Mouse (Mus musculus) megakaryocyte, adult 5-6 weeks (primary cell): ENCODE data around the gene Nrgn. TPM values are rescaled to one million over a fixed set of nuclear protein-coding genes. Genes with fewer than 3 reads are reported as not detected.

ENCODE experiments used
- ATAC-seq: 2 replicates; pipeline ENCODE4 v1.8.0; 2016; ENCODE audit warnings: mild to moderate bottlenecking, inconsistent platforms; ENCODE audit not compliant: poor library complexity, severe bottlenecking
- total RNA-seq, 2 experiments: library from RNA; stranded (forward) in 1 of 2; stranded (reverse) in 1 of 2; fragments of 153-499, 151-499 nt in 1 of 2; fragments of 221-1000, 200-1000 nt in 1 of 2; gene quantifications; 2 replicates each; pipeline versions ENCODE4 v1.2.3 to v1.2.4; 2015 to 2017

The Nrgn gene
- total RNA-seq, 2 experiments from 2014 or later, result 0.25 TPM; not detected in 1

GRCm38 (mm10) chr9:37530031-37530887 lies 22.4 kb downstream of the Nrgn start:
- peak; percentile 48 for ATAC-seq

DNA sequence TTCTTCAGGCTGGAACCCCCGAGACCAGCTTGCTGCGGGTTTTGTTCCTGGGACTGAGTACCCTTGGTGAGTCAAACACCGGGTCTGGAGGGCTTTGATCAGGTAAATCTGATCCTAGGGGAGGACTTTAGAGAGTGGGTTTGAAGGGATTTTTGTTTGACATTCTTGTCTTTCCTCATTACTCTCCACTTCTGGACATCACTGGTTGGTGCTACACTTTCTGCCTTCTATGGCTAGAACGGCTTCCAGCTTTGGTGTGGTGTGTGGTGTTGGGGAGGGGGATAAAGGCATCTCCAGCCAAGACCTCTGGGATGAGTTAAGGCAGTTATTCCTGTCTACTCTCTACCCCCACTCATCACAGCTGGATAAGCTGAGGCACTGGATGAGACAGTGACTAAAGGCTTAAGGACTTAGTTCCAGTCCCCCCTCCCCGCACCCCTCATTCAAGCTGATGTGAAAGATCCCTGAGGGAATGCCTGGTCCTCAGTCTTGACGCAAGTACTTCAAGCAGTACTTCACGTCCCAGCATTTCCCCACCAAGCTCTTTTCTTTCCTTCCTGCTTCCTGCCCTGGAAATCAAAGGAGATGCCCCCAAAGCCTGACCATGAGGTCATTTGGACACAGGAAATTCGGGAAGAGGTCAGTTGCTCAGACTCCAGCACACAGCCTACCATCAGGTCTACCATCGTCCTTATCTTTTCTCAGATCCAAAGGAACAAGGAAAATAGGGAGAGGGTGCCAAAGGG lies 24.3 kb downstream of the Nrgn start:
- no peak for ATAC-seq

DNA sequence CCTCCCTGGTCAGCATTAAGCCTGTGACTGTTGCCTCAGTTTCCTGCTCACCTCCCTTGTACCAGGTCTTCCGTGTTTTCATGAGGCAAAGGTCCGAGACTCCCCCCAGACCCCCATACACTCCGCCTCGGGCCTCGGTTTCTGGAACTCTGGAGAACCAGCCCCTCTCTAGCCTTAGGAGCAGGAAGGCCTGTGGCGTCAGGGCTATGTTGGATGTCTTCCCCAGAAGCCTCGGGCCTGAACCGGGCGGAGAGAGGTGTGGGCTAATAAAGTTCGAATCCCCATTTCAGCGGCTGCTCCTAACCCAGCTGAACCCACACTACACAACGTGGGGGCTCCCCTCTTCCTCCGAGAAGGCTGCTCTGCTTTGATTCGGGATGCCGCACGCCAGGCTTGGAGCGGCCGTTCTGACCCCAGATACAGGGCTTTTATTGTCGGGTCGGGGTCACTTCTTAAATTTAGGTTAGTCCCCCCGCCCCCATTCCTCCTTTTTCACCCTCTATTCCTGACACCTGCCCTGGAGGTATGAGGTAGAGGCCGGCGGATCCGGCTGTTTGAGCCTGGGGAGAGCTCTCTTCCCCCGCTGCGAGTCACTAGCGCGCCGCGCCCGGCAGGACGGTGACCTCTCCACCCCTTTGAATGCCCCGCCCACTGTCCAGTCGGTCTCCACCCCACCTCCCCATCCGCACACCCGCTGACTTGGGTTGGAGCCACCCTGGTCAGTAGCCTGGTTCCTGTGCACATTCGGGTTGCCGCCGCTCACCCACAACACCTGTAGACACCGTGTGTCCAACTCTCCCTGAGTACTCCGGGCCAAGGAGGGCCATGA lies 25.1 kb downstream of the Nrgn start, which contains the start of gene Esam:
Gene Esam, plus strand, starts transcription at position 683 of the 829 bp plus-strand sequence.
- ATAC-seq, result peak; percentile 61

DNA sequence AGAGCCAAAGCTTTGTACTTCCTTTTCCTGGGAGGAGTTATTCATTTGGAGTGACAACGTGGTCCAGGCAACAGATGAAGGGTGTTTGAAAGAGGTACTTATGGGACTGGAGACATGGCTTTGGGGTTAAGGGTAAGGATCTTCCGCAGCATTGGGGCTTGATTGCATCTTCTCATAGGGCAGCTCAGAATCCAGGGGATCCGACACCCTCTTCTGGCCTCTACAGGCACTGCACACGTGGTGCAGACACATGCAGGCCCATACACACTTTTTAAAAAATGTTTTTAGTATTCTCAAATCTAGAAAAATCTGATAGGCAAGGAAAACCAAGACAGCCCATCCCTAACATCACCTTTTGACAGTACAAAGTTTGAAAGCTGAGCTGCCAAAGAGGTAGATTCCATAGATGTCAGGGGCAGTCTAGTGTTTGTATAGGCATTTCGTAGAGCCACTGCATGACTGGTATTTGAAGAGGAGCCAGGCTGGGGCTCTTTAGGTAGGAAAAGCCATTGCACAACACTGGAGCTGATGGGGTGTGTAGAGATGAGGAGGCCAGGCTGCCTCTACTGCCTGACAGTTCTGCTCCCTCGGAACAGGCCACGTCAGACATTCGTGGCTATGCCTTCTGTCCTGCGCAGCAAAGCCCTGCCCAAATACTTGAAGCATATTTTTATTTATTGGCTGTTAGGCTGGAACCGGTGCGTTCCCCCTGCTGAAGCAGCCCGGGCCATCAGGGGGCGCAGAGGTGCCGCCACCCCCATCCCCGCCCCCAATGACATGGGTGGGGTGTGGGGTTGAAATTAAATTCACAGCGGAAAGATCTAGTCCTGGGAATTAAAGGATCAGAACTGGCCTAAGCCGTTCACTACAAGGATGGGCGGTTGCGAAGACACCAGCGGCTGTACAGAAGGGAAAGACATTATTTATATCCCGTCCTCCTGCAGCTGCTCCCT lies 26.0 kb downstream of the Nrgn start:
- 0 out of 2 replicates have a peak, but pooled peaks have one; percentile 12 for ATAC-seq

DNA sequence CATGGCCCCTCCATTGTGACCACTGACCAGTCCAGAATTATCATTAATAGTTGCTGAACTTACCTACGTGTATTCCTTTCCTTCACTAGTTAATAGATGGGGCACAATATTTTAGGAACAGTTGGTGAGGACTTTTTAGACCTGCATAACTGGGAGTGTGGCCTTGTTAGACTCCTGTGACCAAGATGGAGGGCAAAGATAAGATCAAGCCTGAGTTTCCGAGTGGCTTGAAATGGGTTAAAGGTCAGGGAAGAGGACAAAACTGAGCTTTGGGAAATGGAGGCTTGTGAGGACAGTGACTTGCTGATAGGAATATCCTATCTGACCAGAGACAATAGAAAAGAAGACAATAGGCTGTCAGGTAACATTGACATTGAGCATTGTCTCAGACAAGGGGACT lies 27.2 kb downstream of the Nrgn start:
- no peak for ATAC-seq

GRCm38 (mm10) chr9:37519995-37520394 lies 32.7 kb downstream of the Nrgn start:
- no peak for ATAC-seq

DNA sequence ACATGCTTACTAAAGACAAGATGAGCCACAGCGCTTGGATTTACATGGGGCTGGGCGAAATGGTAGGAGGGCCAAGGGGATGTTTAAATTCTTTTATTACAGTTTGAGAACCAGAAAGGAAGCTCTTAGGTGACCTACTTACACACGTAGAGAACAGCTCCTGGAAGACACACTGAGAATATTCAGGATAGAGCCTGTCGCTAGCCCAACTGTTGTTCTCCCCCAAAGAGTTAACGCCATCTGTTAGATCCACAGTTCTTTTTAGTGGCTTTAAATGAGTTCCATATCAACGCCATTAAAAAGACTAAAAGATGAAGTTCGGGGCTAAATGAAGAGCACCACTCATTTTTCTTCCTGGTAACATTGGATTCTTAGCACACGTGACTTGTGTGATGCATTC lies 33.7 kb downstream of the Nrgn start:
- no peak for ATAC-seq

DNA sequence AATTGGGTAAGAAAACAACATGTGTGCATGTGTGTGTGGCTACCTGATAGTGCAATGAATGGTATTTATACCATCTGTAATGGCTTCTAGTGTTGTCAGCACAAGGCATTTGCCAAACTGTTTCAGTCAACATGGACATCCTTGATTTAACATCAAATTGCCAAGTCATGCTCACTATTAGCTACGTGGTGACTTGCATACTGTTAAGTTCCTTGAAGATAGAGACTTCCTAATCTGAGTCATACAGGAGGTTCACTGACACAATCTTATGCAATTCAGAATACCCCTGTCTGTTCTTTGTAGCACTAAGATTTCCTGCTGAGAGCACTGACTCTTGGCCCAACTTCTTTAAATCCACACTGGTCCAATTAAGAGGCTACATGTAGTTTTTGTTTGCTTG lies 35.2 kb downstream of the Nrgn start:
- ATAC-seq, result peak; percentile 97

DNA sequence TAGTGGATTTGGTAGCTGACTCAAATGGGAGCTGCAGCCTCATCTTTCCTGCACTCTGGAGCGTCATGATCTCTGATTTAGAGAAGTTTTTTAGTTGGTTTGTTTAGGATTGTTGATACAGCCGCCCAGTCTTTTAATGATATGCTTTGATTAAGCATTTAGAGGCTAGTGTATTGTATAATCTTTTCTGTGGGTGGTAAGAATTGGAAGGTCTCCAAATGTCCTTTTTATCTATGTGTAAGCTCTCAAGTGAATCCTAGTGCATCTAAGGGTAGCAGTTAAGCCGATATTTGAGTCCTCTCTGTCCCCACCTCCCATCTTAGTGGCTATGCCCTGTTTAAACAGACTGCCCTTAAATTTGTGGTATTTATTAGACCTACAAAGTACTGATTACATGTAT lies 38.2 kb downstream of the Nrgn start:
- no peak for ATAC-seq

DNA sequence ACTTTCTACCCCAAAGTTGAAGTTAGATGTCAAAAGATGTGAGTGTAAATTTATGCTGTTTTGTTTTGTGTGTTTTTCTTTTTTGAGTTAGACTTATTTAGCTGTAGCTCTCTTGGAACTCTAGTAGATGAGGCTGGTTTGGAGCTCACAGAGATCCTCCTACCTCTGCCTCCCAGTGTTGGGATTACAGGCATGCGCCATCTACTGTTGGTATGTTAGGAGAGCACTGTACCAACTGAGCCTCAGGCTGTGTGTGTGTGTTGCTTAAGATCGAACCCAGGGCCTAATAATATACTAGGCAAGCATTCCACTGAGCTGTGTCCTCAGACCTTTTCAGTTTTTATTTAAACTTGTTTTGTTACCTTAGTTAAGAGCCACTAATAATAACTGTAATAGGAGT lies 40.6 kb downstream of the Nrgn start:
- ATAC-seq, result peak; percentile 54; the same call in 1 of the 2 replicates

- ATAC-seq, result no peak
Observed at GRCm38 (mm10) chr9:37506023-37506422, 46.7 kb downstream of the Nrgn start.

- no peak for ATAC-seq
Observed at GRCm38 (mm10) chr9:37504348-37504747, 48.4 kb downstream of the Nrgn start.

GRCm38 (mm10) chr9:37501170-37501569 lies 51.5 kb downstream of the Nrgn start:
- no peak for ATAC-seq

DNA sequence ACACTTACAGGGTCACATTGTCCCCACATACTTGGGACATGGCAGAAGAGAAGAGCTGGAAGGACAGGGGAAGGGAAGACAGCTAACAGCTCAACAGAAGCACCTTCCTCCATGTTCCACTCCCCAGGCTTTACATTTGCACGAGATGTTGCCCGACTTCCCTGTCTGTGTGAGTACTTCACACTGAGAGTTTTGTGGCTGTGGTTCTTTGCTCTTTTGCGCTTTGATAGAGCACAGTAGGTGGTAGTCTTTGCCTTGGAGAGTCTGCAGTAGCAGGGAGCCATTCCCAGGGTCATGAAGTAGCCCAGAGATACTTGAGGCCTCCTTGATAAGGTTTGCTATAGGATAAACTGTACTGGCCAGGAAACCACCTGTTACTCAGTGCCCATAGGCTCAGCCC lies 52.5 kb downstream of the Nrgn start:
- no peak for ATAC-seq

- no peak for ATAC-seq
Observed at GRCm38 (mm10) chr9:37496325-37496724, 56.4 kb downstream of the Nrgn start.

DNA sequence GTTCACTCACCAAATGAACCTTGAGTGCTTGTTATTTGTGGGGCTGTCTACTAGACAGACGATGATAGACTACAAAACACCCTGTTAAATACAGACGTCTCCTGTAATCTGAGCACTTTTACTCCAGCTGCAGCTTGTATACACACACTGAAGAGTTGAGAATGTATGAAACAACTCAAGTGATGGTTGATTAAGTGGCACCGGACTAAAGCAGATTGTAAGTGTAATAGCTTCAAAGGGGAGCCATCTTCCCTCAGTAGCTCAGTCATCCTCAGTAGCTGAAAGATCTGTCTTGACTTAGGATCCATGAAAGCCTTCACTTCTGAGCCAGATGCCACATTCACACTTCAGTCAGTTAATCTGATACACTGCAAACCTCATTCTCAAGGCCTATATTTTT lies 56.9 kb downstream of the Nrgn start:
- no peak for ATAC-seq
